Mouse (Mus musculus) c-Kit-positive CD71-negative TER-119-negative erythroid progenitor cells, embryonic 14.5 days (primary cell): ENCODE data around the gene Tspyl1.
A peak's percentile ranks its signal among the peaks of the same experiment; 100 is the strongest.
"Not testable (repeated sequence)": the region's sequence is repeated elsewhere in the genome, so short reads cannot be mapped to it uniquely, and the experiment has no call there.

Experiments
- DNase-seq: peaks from one replicate; pipeline ENCODE4 v3.0.0-alpha.2; 2013; ENCODE audit warnings: low read depth

Tspyl1 gene

DNA sequence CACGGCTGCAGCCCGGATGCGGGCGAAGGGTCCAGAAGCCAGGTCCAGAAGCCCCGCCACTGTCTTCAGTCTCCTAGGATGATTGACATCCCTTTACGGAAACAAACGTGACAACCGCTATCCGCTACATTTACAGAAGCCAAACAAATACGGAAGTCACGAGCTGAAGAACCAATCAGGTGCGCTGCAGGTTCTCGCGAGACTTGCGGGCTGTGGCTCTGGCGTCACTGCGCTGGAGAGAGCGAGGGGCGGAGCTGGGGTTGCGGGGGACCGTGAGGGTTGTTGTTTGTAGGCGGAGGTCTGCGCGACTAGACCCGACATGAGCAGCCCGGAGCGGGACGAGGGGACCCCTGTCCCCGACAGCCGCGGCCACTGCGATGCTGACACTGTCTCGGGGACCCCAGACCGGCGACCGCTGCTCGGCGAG, at the start of gene Tspyl1:
TSS of gene Tspyl1 (plus strand) at position 229 of the 427 bp plus-strand sequence.
- DNase-seq: peak; percentile 97

DNA sequence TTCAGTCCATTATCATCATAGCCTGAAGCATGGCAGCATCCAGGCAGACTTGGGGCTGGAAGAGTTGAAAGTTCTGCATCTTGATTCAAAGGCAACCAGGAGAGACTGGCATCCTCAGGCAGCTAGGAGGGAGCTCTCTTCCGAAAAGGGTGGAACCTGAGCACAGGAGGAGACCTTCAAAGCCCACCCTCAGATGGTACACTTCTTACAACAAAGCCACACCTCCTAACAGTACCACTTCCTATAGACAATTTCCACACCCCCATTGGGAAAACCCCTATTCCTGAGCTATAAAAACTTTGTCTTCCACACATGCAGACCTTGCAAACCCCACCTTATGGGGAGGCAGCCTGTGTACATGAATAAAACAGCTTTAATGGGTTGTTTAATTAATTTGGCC, 48.6 kb upstream of the Tspyl1 start:
- DNase-seq: no peak

- no peak for DNase-seq
Observed at GRCm38 (mm10) chr10:34233931-34234745, 47.9 kb upstream of the Tspyl1 start.

- DNase-seq: no peak
Observed at GRCm38 (mm10) chr10:34235384-34235783, 46.6 kb upstream of the Tspyl1 start.

DNA sequence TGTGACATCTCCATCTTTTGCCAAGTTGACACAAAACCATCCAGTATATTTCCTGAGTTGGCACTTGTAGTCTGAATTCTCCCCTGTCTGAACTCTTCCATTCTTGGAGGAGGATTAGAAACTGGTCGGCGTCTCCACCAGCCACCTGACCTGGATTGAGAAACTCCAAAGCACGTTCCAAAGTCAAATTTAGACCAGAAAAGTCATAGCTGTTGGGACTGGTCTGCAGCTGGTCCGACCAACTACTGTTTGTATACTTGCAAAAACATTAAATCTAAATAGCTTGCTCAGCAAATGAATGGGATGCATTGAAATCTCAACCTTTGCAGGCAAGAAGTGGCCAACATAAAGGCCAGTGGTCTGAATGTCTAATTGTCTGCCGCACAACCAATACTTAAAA, 45.4 kb upstream of the Tspyl1 start:
- DNase-seq: no peak

- no peak for DNase-seq
Observed at GRCm38 (mm10) chr10:34238536-34238935, 43.5 kb upstream of the Tspyl1 start.

DNA sequence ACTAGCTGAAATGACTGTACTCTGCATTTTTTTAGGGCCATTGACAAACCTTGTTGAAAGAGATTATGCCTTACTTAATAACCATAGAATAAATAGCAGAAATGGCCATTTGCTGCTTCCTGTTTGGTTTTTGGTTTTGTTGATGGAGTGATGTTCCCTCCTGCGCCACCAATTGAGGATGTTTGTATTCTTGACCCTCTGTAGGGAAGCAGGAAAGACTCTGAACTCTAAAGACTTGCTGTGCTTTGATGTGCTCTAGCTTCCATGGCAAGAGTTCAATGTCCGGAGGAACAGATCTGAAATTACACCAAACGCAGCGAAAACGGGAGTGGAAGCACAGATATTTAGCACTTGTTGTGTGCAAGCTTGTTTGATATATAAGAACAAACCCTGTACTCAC, 37.2 kb upstream of the Tspyl1 start:
- no peak for DNase-seq

DNA sequence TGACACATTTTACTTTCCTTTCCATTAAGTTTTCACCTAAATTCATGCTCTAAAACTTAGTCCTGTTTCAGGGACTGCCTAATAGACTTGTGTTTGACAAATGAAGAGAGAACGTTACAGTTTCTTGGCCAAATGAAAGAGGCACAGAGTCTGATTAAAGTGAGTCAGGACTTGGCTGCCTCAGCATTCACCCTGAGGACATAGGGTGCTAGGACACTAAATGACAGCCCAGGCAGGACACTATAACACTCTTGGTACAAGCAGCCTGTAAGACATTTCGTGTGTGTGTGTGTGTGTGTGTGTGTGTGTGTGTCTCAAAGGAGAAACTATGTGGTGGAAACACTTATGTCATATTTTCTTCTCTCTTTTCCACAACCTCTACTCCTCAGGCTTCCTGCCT, 35.9 kb upstream of the Tspyl1 start:
- DNase-seq: no peak

- DNase-seq: no peak
Observed at GRCm38 (mm10) chr10:34247757-34248156, 34.2 kb upstream of the Tspyl1 start.

GRCm38 (mm10) chr10:34249594-34249993, 32.4 kb upstream of the Tspyl1 start:
- DNase-seq: peak; percentile 58

DNA sequence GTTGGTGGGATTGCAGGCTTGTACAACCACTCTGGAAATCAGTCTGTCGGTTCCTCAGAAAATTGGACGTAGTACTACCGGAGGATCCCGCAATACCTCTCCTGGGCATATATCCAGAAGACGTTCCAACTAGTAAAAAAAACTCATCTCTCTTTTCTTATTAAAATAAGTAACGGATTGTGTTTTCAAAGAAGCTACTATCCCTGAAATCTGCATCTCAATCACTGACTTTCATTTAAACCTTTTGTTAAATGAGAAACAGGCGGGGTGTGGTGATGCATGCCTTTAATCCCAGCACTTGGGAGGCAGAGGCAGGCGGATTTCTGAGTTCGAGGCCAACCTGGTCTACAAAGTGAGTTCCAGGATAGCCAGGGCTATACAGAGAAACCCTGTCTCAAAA, 29.2 kb upstream of the Tspyl1 start:
- DNase-seq: not testable (repeated sequence)

DNA sequence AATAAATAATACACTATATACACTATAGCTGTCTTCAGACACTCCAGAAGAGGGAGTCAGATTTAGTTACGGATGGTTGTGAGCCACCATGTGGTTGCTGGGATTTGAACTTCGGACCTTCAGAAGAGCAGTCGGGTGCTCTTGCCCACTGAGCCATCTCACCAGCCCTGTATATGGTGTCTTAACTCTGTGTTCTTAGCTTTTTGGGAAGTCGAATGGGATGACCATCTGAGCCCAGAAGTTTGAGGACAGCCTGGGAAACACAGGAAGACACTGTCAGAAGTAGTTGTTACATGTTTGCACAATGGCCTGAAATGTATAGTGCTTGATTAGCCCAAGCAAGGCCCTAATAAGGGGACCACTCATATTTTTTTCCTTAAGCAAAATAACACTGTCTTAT, 16.9 kb upstream of the Tspyl1 start:
- DNase-seq: no peak

- DNase-seq: no peak
Observed at GRCm38 (mm10) chr10:34267312-34268070, 14.5 kb upstream of the Tspyl1 start.

DNA sequence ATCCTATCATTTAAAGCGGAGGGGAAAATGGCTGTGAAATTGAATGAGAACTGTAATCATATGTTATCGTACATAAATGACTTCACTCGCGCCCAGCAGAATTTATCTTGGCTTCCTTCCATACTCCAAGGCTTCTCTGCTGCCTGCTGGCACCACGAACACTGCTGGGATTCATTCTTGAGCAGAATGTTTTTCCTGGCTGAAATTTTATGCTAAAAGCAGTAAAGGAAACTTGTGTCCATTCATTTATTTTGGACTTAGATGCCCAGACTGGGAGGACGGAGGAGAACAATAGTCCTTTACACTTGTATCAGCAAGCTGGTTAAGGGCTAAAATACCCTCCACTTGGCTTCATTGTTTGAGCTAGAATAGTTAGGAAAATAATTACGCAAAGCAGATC, 10.3 kb upstream of the Tspyl1 start:
- DNase-seq: no peak

GRCm38 (mm10) chr10:34280591-34281175, 1.3 kb upstream of the Tspyl1 start:
- peak; percentile 65 for DNase-seq

GRCm38 (mm10) chr10:34281211-34281961, 604 bp upstream of the Tspyl1 start:
- no peak for DNase-seq

- no peak for DNase-seq
Observed at GRCm38 (mm10) chr10:34282420-34283238, 639 bp downstream of the Tspyl1 start.

DNA sequence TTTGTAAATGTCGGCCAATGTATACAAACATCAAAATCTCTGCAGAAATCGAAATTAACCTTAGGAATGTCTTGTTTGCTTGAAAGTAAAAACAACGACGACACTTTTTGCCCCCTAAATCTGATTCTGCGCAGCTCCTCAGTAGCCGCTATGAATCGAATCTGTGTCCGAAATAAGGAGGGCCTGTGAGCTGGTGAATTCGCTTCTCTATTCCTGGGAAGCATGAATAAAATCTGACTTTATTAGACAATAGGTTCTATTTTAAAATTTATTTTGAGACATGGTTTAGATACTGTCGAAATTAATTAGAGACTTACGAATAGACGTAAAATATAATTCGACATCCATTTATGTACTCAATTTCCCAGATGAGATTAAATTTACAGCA, 14.9 kb downstream of the Tspyl1 start:
- no peak for DNase-seq

- DNase-seq: peak; percentile 85
Observed at GRCm38 (mm10) chr10:34297299-34297979, 15.4 kb downstream of the Tspyl1 start, which contains the start of gene Tspyl4. TSS of gene Tspyl4 (plus strand) at chr10:34297442.

GRCm38 (mm10) chr10:34297980-34298753, 16.2 kb downstream of the Tspyl1 start:
- no peak for DNase-seq
